Mouse (Mus musculus) liver, embryonic 14.5 days (tissue): ENCODE data around the gene Atrnl1.

Experiments
- CTCF ChIP-seq: IDR thresholded peaks from 2 replicates; pipeline ENCODE4 v1.5.1; 2016; ENCODE audit warnings: antibody characterized with exemption, low read depth, control low read depth
- EP300 ChIP-seq: IDR thresholded peaks from 2 replicates; pipeline ENCODE4 v1.6.1; 2016; ENCODE audit warnings: antibody characterized with exemption, low read depth

DNA sequence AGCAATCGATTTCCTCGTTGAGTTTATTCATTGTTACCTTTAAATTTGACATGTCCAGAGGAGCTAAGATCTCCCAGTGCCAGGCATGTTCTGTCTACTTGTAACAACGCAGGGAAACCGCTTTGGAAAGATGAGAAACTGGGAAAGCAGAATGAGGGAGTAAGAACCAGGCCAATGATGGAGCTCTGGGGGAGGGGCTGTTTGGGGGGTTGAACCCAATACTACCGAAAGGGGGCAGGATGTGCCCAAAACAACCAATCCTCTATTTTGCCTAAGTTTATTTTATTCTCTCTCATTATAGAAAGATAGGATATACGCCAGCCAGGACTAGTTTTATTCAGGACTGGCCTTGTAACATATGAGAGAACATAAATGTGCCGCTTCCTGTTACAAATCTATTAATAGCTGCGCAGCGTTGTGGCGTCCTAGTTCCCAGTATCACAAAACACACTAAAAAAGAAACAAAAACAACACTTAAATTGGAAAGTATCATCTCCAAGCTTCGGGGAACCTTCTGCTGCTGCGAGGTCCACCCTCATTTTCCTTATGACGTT is 359.6 kb downstream of the Atrnl1 start:
- TF ChIP-seq CTCF (no peak), EP300 (no peak)
